10 mouse cellular contexts compared by ENCODE assay signal in genomic region chr7:24461376-24462051, GRCm38 (mm10). TPM values are rescaled to one million over a fixed set of nuclear protein-coding genes. Genes with fewer than 3 reads are reported as not detected.
DNase-seq lines count a peak whose midpoint lies in the region; ATAC-seq lines count a peak whose summit lies in the region.
"Had no signal": no experiment of that assay in that cellular context is flagged by ENCODE, and none has a peak within 500 bp of the region (broad histone marks: within the 10 kb centered on the region; RNA-seq: fewer than 3 reads in every experiment).

No protein-coding gene starts in this region.

- H3K27ac ChIP-seq in heart, embryonic 12.5 days (ENCODE audit: poor library complexity, severe bottlenecking) = no peak overlapping the region
- H3K27ac ChIP-seq in macrophage = peak overlapping the region; percentile 57
- no peak overlapping the region for H3K27ac ChIP-seq in hindbrain, embryonic 13.5 days
- H3K27ac ChIP-seq: left cerebral cortex, adult 2 months; neural tube, embryonic 13.5 days had no signal

- peak; percentile 37 to 61 for DNase-seq in heart, adult 18-20 months
- DNase-seq in adrenal gland, postnatal 36 days = peak; percentile 72 to 77
- DNase-seq in kidney, adult 9 months = peak; percentile 87
- DNase-seq in frontal cortex, postnatal 25 days (ENCODE audit: low spot score in 2 of 2) = no peak
- DNase-seq in testis, postnatal 14 days (ENCODE audit: low spot score) = no peak

- no peak overlapping the region for H3K4me2 ChIP-seq in heart, embryonic 12.5 days
- H3K4me2 ChIP-seq in hindbrain, embryonic 13.5 days = no peak overlapping the region

- H3K36me3 ChIP-seq in heart, embryonic 12.5 days = no peaks in the 10 kb centered on the region
- H3K36me3 ChIP-seq in macrophage (ENCODE audit: inconsistent target) = 0 out of 2 replicates have a peak, but pooled peaks cover 6% of the 10 kb centered on the region
- H3K36me3 ChIP-seq in hindbrain, embryonic 13.5 days = no peaks in the 10 kb centered on the region
- H3K36me3 ChIP-seq: neural tube, embryonic 13.5 days had no signal

- H3K9ac ChIP-seq in heart, embryonic 12.5 days = no peak overlapping the region
- H3K9ac ChIP-seq in hindbrain, embryonic 13.5 days = no peak overlapping the region
- H3K9ac ChIP-seq: neural tube, embryonic 13.5 days had no signal

- peaks cover 35% of the 10 kb centered on the region for H3K79me2 ChIP-seq in macrophage (ENCODE audit: inconsistent target)

- peaks cover 17% of the 10 kb centered on the region for H3K4me1 ChIP-seq in heart, embryonic 12.5 days (replicated peaks)
- peaks cover 12% of the 10 kb centered on the region for H3K4me1 ChIP-seq in hindbrain, embryonic 13.5 days (replicated peaks)

- ATAC-seq in heart, embryonic 12.5 days (ENCODE audit: insufficient number of reproducible peaks, low FRiP score) = no peak
- no peak for ATAC-seq in hindbrain, embryonic 13.5 days (ENCODE audit: low FRiP score)

- no peak overlapping the region for H3K4me3 ChIP-seq in heart, embryonic 12.5 days
- H3K4me3 ChIP-seq in macrophage (ENCODE audit: inconsistent target) = no peak overlapping the region
- no peak overlapping the region for H3K4me3 ChIP-seq in hindbrain, embryonic 13.5 days
- H3K4me3 ChIP-seq: left cerebral cortex, adult 2 months had no signal

- H3K9me3 ChIP-seq in heart, embryonic 12.5 days (replicated peaks) = no peaks in the 10 kb centered on the region
- H3K9me3 ChIP-seq in hindbrain, embryonic 13.5 days = no peaks in the 10 kb centered on the region
- H3K9me3 ChIP-seq: neural tube, embryonic 13.5 days had no signal

- H3K27me3 ChIP-seq in heart, embryonic 12.5 days (replicated peaks) = peaks cover 23% of the 10 kb centered on the region; the same call in 1 of the 2 replicates
- H3K27me3 ChIP-seq in hindbrain, embryonic 13.5 days = peaks cover 8% of the 10 kb centered on the region; the same call in 1 of the 2 replicates

- 41% methylated on average over 14 of the region's 14 CpGs for WGBS in heart, embryonic 12.5 days
- WGBS in macrophage (ENCODE audit: missing documents) = 28% methylated on average over 14 of the region's 14 CpGs
- WGBS in hindbrain, embryonic 13.5 days = 71% methylated on average over 14 of the region's 14 CpGs

RNA-seq across cellular contexts. Expression of gene Plaur, which starts 0.8 kb away (rescaled TPM):
- total RNA-seq in heart, adult 18-20 months (2021) = 1 to 10 TPM; 2.6 to 3.4 TPM
- polyA plus RNA-seq in heart, embryonic 12.5 days (2016; fragmentation: Nextera tagmentation; extraction: Ambion mirVana) = 5.6 and 8.8 TPM in 2 replicates
- 1 to 10 TPM; 7.9 to 9.8 TPM for total RNA-seq in adrenal gland, postnatal 36 days (2021)
- total RNA-seq in macrophage (2018; cell fraction: chromatin; rRNA removed) = 1,000 to 10,000 TPM in 1 of 26 experiments, 100 to 1,000 TPM in 12, 10 to 100 TPM in 7, 1 to 10 TPM in 6; 6.4 to 1,039 (median 105) TPM
- total RNA-seq in macrophage (2018; cell fraction: cytosol; rRNA removed) = 100 to 1,000 TPM in 6 of 26 experiments, 10 to 100 TPM in 10, 1 to 10 TPM in 10; 5.3 to 471 (median 46.9) TPM
- 100 to 1,000 TPM in 11 of 26 experiments, 10 to 100 TPM in 12, 1 to 10 TPM in 3; 5.4 to 740 (median 78.5) TPM for total RNA-seq in macrophage (2018; cell fraction: nucleus; rRNA removed)
- polyA plus RNA-seq in macrophage (2018) = 37.1 to 79.3 TPM (median 71.4 TPM) in 3 replicates
- polyA plus RNA-seq in hindbrain, embryonic 13.5 days (2015; fragmentation: Nextera tagmentation; extraction: Ambion mirVana) = 1.2 and 1.6 TPM in 2 replicates

RNA-seq across cellular contexts. Expression of gene Irgc1, which starts 9.4 kb away (rescaled TPM):
- not detected for total RNA-seq in heart, adult 18-20 months (2021)
- not detected in 2 replicates for polyA plus RNA-seq in heart, embryonic 12.5 days (2016; fragmentation: Nextera tagmentation; extraction: Ambion mirVana)
- total RNA-seq in adrenal gland, postnatal 36 days (2021) = not detected
- total RNA-seq in macrophage (2018; cell fraction: chromatin; rRNA removed) = 1 to 10 TPM in 1 of 26 experiments, not detected in 25; 2.5 TPM
- under 1 TPM in 6 of 26 experiments, not detected in 20; 0.09 to 0.19 (median 0.10) TPM for total RNA-seq in macrophage (2018; cell fraction: cytosol; rRNA removed)
- total RNA-seq in macrophage (2018; cell fraction: nucleus; rRNA removed) = 1 to 10 TPM in 1 of 26 experiments, not detected in 25; 1.5 TPM
- not detected in 3 replicates for polyA plus RNA-seq in macrophage (2018)
- not detected in 2 replicates for polyA plus RNA-seq in hindbrain, embryonic 13.5 days (2015; fragmentation: Nextera tagmentation; extraction: Ambion mirVana)
- polyA plus RNA-seq: neural tube, embryonic 13.5 days had no signal

RNA-seq across cellular contexts. Expression of gene Cadm4, which starts 20.3 kb away (rescaled TPM):
- total RNA-seq in heart, adult 18-20 months (2021) = 10 to 100 TPM; 15.4 to 24.2 TPM
- 0.65 and 0.81 TPM in 2 replicates for polyA plus RNA-seq in heart, embryonic 12.5 days (2016; fragmentation: Nextera tagmentation; extraction: Ambion mirVana)
- total RNA-seq in adrenal gland, postnatal 36 days (2021) = 1 to 10 TPM; 2.8 to 3.6 TPM
- total RNA-seq in macrophage (2018; cell fraction: chromatin; rRNA removed) = under 1 TPM in 1 of 26 experiments, not detected in 25; 0.66 TPM
- total RNA-seq in macrophage (2018; cell fraction: cytosol; rRNA removed) = under 1 TPM in 5 of 26 experiments, not detected in 21; 0.05 to 0.43 (median 0.12) TPM
- 1 to 10 TPM in 1 of 26 experiments, under 1 TPM in 2, not detected in 23; 0.20 to 2.1 (median 0.36) TPM for total RNA-seq in macrophage (2018; cell fraction: nucleus; rRNA removed)
- not detected in 3 replicates for polyA plus RNA-seq in macrophage (2018)
- polyA plus RNA-seq in hindbrain, embryonic 13.5 days (2015; fragmentation: Nextera tagmentation; extraction: Ambion mirVana) = 67.2 and 67.9 TPM in 2 replicates

RNA-seq across cellular contexts. Expression of gene Zfp428, which starts 45.3 kb away (rescaled TPM):
- total RNA-seq in heart, adult 18-20 months (2021) = 10 to 100 TPM; 13.3 to 20.8 TPM
- 31.9 and 35.8 TPM in 2 replicates for polyA plus RNA-seq in heart, embryonic 12.5 days (2016; fragmentation: Nextera tagmentation; extraction: Ambion mirVana)
- 1 to 10 TPM; 6.0 to 6.8 TPM for total RNA-seq in adrenal gland, postnatal 36 days (2021)
- 1 to 10 TPM in 1 of 26 experiments, not detected in 25; 1.2 TPM for total RNA-seq in macrophage (2018; cell fraction: chromatin; rRNA removed)
- 1 to 10 TPM in 14 of 26 experiments, under 1 TPM in 12; 0.43 to 1.7 (median 1.1) TPM for total RNA-seq in macrophage (2018; cell fraction: cytosol; rRNA removed)
- 1 to 10 TPM in 5 of 26 experiments, under 1 TPM in 7, not detected in 14; 0.40 to 2.2 (median 0.87) TPM for total RNA-seq in macrophage (2018; cell fraction: nucleus; rRNA removed)
- 0.60 to 3.0 TPM (median 0.77 TPM) in 3 replicates for polyA plus RNA-seq in macrophage (2018)
- 259 and 270 TPM in 2 replicates for polyA plus RNA-seq in hindbrain, embryonic 13.5 days (2015; fragmentation: Nextera tagmentation; extraction: Ambion mirVana)

RNA-seq across cellular contexts. Expression of gene AC161166.1, which starts 50.7 kb away (rescaled TPM):
- not detected for total RNA-seq in heart, adult 18-20 months (2021)
- polyA plus RNA-seq in heart, embryonic 12.5 days (2016; fragmentation: Nextera tagmentation; extraction: Ambion mirVana) = 0.37 and 0.40 TPM in 2 replicates
- total RNA-seq in adrenal gland, postnatal 36 days (2021) = not detected
- not detected for total RNA-seq in macrophage (2018; cell fraction: chromatin; rRNA removed)
- total RNA-seq in macrophage (2018; cell fraction: cytosol; rRNA removed) = not detected
- not detected for total RNA-seq in macrophage (2018; cell fraction: nucleus; rRNA removed)
- not detected in 3 replicates for polyA plus RNA-seq in macrophage (2018)
- polyA plus RNA-seq in hindbrain, embryonic 13.5 days (2015; fragmentation: Nextera tagmentation; extraction: Ambion mirVana) = 1.1 and 1.6 TPM in 2 replicates
- total RNA-seq: left cerebral cortex, adult 2 months had no signal

Comparison
In these comparisons a context has a peak if more than half of its experiments do, and no peak if none do; other contexts are left out.
1. DNase-seq: peak in heart, adult 18-20 months (2 of 2), adrenal gland, postnatal 36 days (2 of 2) and kidney, adult 9 months (single experiment); none in frontal cortex, postnatal 25 days (0 of 2) and testis, postnatal 14 days (single experiment).
2. RNA of gene Cadm4, which starts 20.3 kb away (polyA plus RNA-seq): 67.2 to 67.9 TPM in hindbrain, embryonic 13.5 days; 0.65 to 0.81 TPM in heart, embryonic 12.5 days and not detected in macrophage; every median in the first group is over 10 times any median in the second.